Mouse (Mus musculus): ENCODE results near the gene Cntnap2.

DNA sequence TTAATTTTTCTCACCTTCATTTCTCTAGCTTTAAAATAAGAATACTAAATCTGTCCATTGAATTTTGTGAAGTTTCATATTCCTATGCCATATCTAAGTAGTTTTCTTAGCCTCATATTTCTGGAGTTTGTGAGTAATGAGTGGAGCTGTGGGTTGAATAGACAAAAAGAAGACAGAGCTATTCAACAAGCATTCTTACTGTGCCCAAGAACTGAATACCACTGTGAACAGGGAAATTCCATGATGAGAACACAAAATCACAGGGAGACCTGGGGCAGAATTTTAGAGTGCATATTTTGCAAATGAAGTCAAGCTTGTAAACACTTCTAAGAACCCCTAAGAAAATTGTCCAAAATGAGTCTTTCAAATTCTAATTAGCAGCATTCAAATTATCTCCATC lies 1715.4 kb downstream of the Cntnap2 start:
- TF ChIP-seq POLR2A (IDR thresholded peaks at IDR 0.05; ENCODE audit: insufficient read length, low read depth) (no peak), REST (IDR thresholded peaks at IDR 0.05; ENCODE audit: insufficient read depth, insufficient read length) (no peak), MYOD1 (IDR thresholded peaks at IDR 0.05; ENCODE audit: control insufficient read depth in 1 of 3, insufficient read length in 2 of 3, low read depth in 2 of 3) (no peak), USF1 (IDR thresholded peaks at IDR 0.05; ENCODE audit: low read depth) (no peak), POLR2AphosphoS2 (IDR thresholded peaks at IDR 0.05; ENCODE audit: insufficient read length, low read depth) (no peak), SRF (IDR thresholded peaks at IDR 0.05; ENCODE audit: control insufficient read depth, insufficient read length, low read depth) (no peak), MAX (IDR thresholded peaks at IDR 0.05; ENCODE audit: low read depth) (no peak), CEBPB (IDR thresholded peaks at IDR 0.05; ENCODE audit: insufficient read depth, poor library complexity, severe bottlenecking) (no peak), TCF12 (IDR thresholded peaks at IDR 0.05; ENCODE audit: insufficient read depth, poor library complexity, severe bottlenecking) (no peak), TCF3 (IDR thresholded peaks at IDR 0.05; ENCODE audit: insufficient read length, low read depth) (no peak), E2F4 (IDR thresholded peaks at IDR 0.05; ENCODE audit: insufficient read depth) (no peak), MYOG (IDR thresholded peaks at IDR 0.05; ENCODE audit: control insufficient read depth in 1 of 3, insufficient read depth in 1 of 3, insufficient read length in 2 of 3, low read depth in 2 of 3) (no peak)
